Mouse (Mus musculus) cerebellum, adult (tissue): ENCODE measurements around the gene Gm8068.
"Not testable (repeated sequence)": the region's sequence is repeated elsewhere in the genome, so short reads cannot be mapped to it uniquely, and the experiment has no call there.

Experiments
- ATAC-seq: cut with Nextera tagmentation; 2 replicates; pipeline ENCODE4 v1.9.2; 2017; ENCODE audit warnings: mild to moderate bottlenecking, moderate library complexity, mixed read lengths; ENCODE audit not compliant: insufficient number of reproducible peaks, low FRiP score, low TSS enrichment

The Gm8068 gene

GRCm38 (mm10) chr14:41701785-41702184 is at the start of gene Gm8068:
Gene Gm8068 (minus strand): TSS chr14:41701885.
- ATAC-seq, result not testable (repeated sequence)

GRCm38 (mm10) chr14:41750514-41750913 is 48.8 kb upstream of the Gm8068 start, which contains the start of gene Gm7929:
Gene Gm7929 (minus strand): TSS chr14:41750614.
- ATAC-seq, result not testable (repeated sequence)

- not testable (repeated sequence) for ATAC-seq
These were observed 21.8 kb upstream of the Gm8068 start for GRCm38 (mm10) chr14:41723437-41723836.

GRCm38 (mm10) chr14:41717180-41717579 is 15.5 kb upstream of the Gm8068 start:
- ATAC-seq, result not testable (repeated sequence)

GRCm38 (mm10) chr14:41648176-41648575 is 53.5 kb downstream of the Gm8068 start:
- not testable (repeated sequence) for ATAC-seq
